Mouse (Mus musculus) hindbrain, embryonic 16.5 days (tissue): ENCODE results near the gene Mau2. TPM values are rescaled to one million over a fixed set of nuclear protein-coding genes. Genes with fewer than 3 reads are reported as not detected.
"Not testable (repeated sequence)": the region's sequence is repeated elsewhere in the genome, so short reads cannot be mapped to it uniquely, and the experiment has no call there.

Source experiments
- ATAC-seq: fragments of 200-750 bp; cut with Nextera tagmentation; 2 replicates; pipeline ENCODE4 v1.8.0; 2017; ENCODE audit warnings: moderate TSS enrichment, moderate library complexity
- H3K27ac ChIP-seq: fragments of 300-500 bp; sonication (generic); 2 replicates; pipeline ENCODE4 v1.5.1; 2014; ENCODE audit warnings: low read depth, mild to moderate bottlenecking, control low read depth, low read length, moderate library complexity
- H3K27me3 ChIP-seq: fragments of 300-500 bp; sonication (generic); replicated peaks from 2 replicates; pipeline ENCODE4 v1.6.1; 2014; ENCODE audit warnings: low read length; ENCODE audit not compliant: control insufficient read depth, insufficient read depth
- H3K36me3 ChIP-seq: fragments of 300-500 bp; sonication (generic); 2 replicates; pipeline ENCODE4 v1.6.1; 2014; ENCODE audit warnings: mild to moderate bottlenecking, low read length, moderate library complexity, mixed read lengths; ENCODE audit not compliant: control insufficient read depth, insufficient read depth
- H3K4me1 ChIP-seq: fragments of 300-500 bp; sonication (generic); 2 replicates; pipeline ENCODE4 v1.6.1; 2014; ENCODE audit warnings: low read depth, low read length; ENCODE audit not compliant: control insufficient read depth, insufficient read depth
- H3K4me2 ChIP-seq: fragments of 300-500 bp; sonication (generic); 2 replicates; pipeline ENCODE4 v1.6.1; 2014; ENCODE audit warnings: mild to moderate bottlenecking, low read length, control low read depth, moderate library complexity
- H3K4me3 ChIP-seq: fragments of 300-500 bp; sonication (generic); 2 replicates; pipeline ENCODE4 v1.5.1; 2014; ENCODE audit warnings: mild to moderate bottlenecking, low read length, control low read depth, moderate library complexity
- H3K9ac ChIP-seq: fragments of 300-500 bp; sonication (generic); 2 replicates; pipeline ENCODE4 v1.6.1; 2014; ENCODE audit warnings: low read depth, mild to moderate bottlenecking, control low read depth, low read length, moderate library complexity
- H3K9me3 ChIP-seq: fragments of 300-500 bp; sonication (generic); 2 replicates; pipeline ENCODE4 v1.6.1; 2014; ENCODE audit warnings: mild to moderate bottlenecking, low read length, moderate library complexity; ENCODE audit not compliant: control insufficient read depth
- WGBS: fragments of 180-500 bp; shearing (Covaris S2); extraction: QIAGEN DNeasy Blood & Tissue Kit; methylation state at CpG from one replicate; pipeline ENCODE4 v1.1.7; 2014; 5-methylcytosine and 5-hydroxymethylcytosine counted together
- polyA plus RNA-seq: library from polyadenylated mRNA; unstranded; fragments of >200 nt; fragmentation: Nextera tagmentation; extraction: Ambion mirVana; gene quantifications from 2 replicates; pipeline ENCODE4 v1.2.1, GENCODE M21; 2015

Gene Mau2
- polyA plus RNA-seq, 1 experiment from 2014 or later = 61.5 TPM

GRCm38 (mm10) chr8:70037994-70038393, 4.5 kb downstream of the Mau2 start:
- no peak overlapping the region for H3K27ac ChIP-seq
- ATAC-seq = no peak
- no peaks in the 10 kb centered on the region for H3K36me3 ChIP-seq
- no peaks in the 10 kb centered on the region for H3K9me3 ChIP-seq
- H3K9ac ChIP-seq = no peak overlapping the region
- H3K4me1 ChIP-seq = peaks cover 18% of the 10 kb centered on the region
- WGBS = 97% methylated on average over 1 of the region's 1 CpGs
- H3K4me3 ChIP-seq = no peak overlapping the region
- no peak overlapping the region for H3K4me2 ChIP-seq
- H3K27me3 ChIP-seq = no peaks in the 10 kb centered on the region

- no peak overlapping the region for H3K9ac ChIP-seq
- 82% methylated on average over 1 of the region's 1 CpGs for WGBS
- no peak overlapping the region for H3K27ac ChIP-seq
- no peak overlapping the region for H3K4me3 ChIP-seq
- H3K9me3 ChIP-seq = no peaks in the 10 kb centered on the region
- H3K4me1 ChIP-seq = no peaks in the 10 kb centered on the region
- no peak overlapping the region for H3K4me2 ChIP-seq
- peaks cover 45% of the 10 kb centered on the region for H3K36me3 ChIP-seq
- ATAC-seq = no peak
- no peaks in the 10 kb centered on the region for H3K27me3 ChIP-seq
Observed at GRCm38 (mm10) chr8:70030255-70030654, 12.3 kb downstream of the Mau2 start.

GRCm38 (mm10) chr8:70026151-70026550, 16.4 kb downstream of the Mau2 start:
- no peak overlapping the region for H3K27ac ChIP-seq
- H3K27me3 ChIP-seq = no peaks in the 10 kb centered on the region

GRCm38 (mm10) chr8:70023596-70023995, 18.9 kb downstream of the Mau2 start:
- no peak; the same call in 1 of the 2 replicates for ATAC-seq
- Histone ChIP-seq H3K4me1 (no peaks in the 10 kb centered on the region), H3K9me3 (no peaks in the 10 kb centered on the region), H3K4me3 (no peak overlapping the region), H3K4me2 (no peak overlapping the region), H3K27ac (no peak overlapping the region), H3K9ac (no peak overlapping the region), H3K27me3 (no peaks in the 10 kb centered on the region), H3K36me3 (peaks cover 86% of the 10 kb centered on the region)
- WGBS = 71% methylated on average over 8 of the region's 8 CpGs

More at GRCm38 (mm10) chr8:70026151-70026550, 16.4 kb downstream of the Mau2 start:
- H3K4me2 ChIP-seq = no peak overlapping the region
- H3K4me1 ChIP-seq = no peaks in the 10 kb centered on the region
- no peak for ATAC-seq
- H3K4me3 ChIP-seq = no peak overlapping the region
- no peak overlapping the region for H3K9ac ChIP-seq
- 97% methylated on average over 2 of the region's 2 CpGs for WGBS
- H3K9me3 ChIP-seq = no peaks in the 10 kb centered on the region
- H3K36me3 ChIP-seq = peaks cover 79% of the 10 kb centered on the region

GRCm38 (mm10) chr8:70015017-70015416, 27.5 kb downstream of the Mau2 start:
- Histone ChIP-seq H3K9me3 (no peaks in the 10 kb centered on the region), H3K36me3 (peaks cover 23% of the 10 kb centered on the region), H3K27ac (no peak overlapping the region), H3K4me2 (no peak overlapping the region), H3K27me3 (no peaks in the 10 kb centered on the region), H3K9ac (no peak overlapping the region), H3K4me1 (no peaks in the 10 kb centered on the region), H3K4me3 (no peak overlapping the region)
- ATAC-seq = no peak
- WGBS = 83% methylated on average over 1 of the region's 1 CpGs

GRCm38 (mm10) chr8:70012763-70013162, 29.8 kb downstream of the Mau2 start:
- no peaks in the 10 kb centered on the region for H3K4me1 ChIP-seq
- H3K9ac ChIP-seq = no peak overlapping the region
- H3K4me3 ChIP-seq = no peak overlapping the region
- H3K9me3 ChIP-seq = no peaks in the 10 kb centered on the region
- H3K27ac ChIP-seq = no peak overlapping the region
- H3K27me3 ChIP-seq = no peaks in the 10 kb centered on the region
- ATAC-seq = 0 out of 2 replicates have a peak, but pooled peaks have one; percentile 21
- peaks cover 6% of the 10 kb centered on the region; the same call in 1 of the 2 replicates for H3K36me3 ChIP-seq
- 93% methylated on average over 1 of the region's 1 CpGs for WGBS
- no peak overlapping the region for H3K4me2 ChIP-seq

GRCm38 (mm10) chr8:70012350-70012749, 30.2 kb downstream of the Mau2 start:
- peaks cover 4% of the 10 kb centered on the region; the same call in 1 of the 2 replicates for H3K36me3 ChIP-seq
- ATAC-seq = no peak

GRCm38 (mm10) chr8:70010796-70011195, 31.7 kb downstream of the Mau2 start:
- WGBS = 95% methylated on average over 14 of the region's 14 CpGs
- ATAC-seq, H3K36me3 ChIP-seq, H3K4me1 ChIP-seq, H3K4me3 ChIP-seq, H3K9me3 ChIP-seq, H3K27ac ChIP-seq, H3K27me3 ChIP-seq, H3K4me2 ChIP-seq, H3K9ac ChIP-seq: not testable (repeated sequence)

More at GRCm38 (mm10) chr8:70012350-70012749, 30.2 kb downstream of the Mau2 start:
- H3K4me2 ChIP-seq = no peak overlapping the region
- no peak overlapping the region for H3K27ac ChIP-seq
- no peaks in the 10 kb centered on the region for H3K9me3 ChIP-seq
- 82% methylated on average over 3 of the region's 3 CpGs for WGBS
- no peaks in the 10 kb centered on the region for H3K27me3 ChIP-seq
- no peak overlapping the region for H3K4me3 ChIP-seq
- no peaks in the 10 kb centered on the region for H3K4me1 ChIP-seq
- no peak overlapping the region for H3K9ac ChIP-seq

- H3K4me2 ChIP-seq = no peak overlapping the region
- no peak for ATAC-seq
- H3K27me3 ChIP-seq = no peaks in the 10 kb centered on the region
- WGBS = 55% methylated on average over 2 of the region's 2 CpGs
- H3K9me3 ChIP-seq = no peaks in the 10 kb centered on the region
- no peak overlapping the region for H3K9ac ChIP-seq
- H3K4me3 ChIP-seq = no peak overlapping the region
- peaks cover 4% of the 10 kb centered on the region for H3K4me1 ChIP-seq
- no peaks in the 10 kb centered on the region for H3K36me3 ChIP-seq
- H3K27ac ChIP-seq = no peak overlapping the region
Observed at GRCm38 (mm10) chr8:70005178-70005577, 37.4 kb downstream of the Mau2 start.

GRCm38 (mm10) chr8:70004345-70004744, 38.2 kb downstream of the Mau2 start:
- no peak overlapping the region for H3K4me2 ChIP-seq
- H3K27me3 ChIP-seq = no peaks in the 10 kb centered on the region
- ATAC-seq = no peak
- peaks cover 4% of the 10 kb centered on the region for H3K4me1 ChIP-seq
- H3K9ac ChIP-seq = no peak overlapping the region
- H3K9me3 ChIP-seq = no peaks in the 10 kb centered on the region
- H3K27ac ChIP-seq = no peak overlapping the region
- H3K4me3 ChIP-seq = no peak overlapping the region
- H3K36me3 ChIP-seq = no peaks in the 10 kb centered on the region
